Mouse (Mus musculus) stomach, postnatal 0 days (tissue): ENCODE data around the gene Fstl1.

Experiments
- CTCF ChIP-seq: IDR thresholded peaks from 2 replicates; pipeline ENCODE4 v1.5.1; 2016; ENCODE audit warnings: antibody characterized with exemption, low read depth, mild to moderate bottlenecking, moderate library complexity
- EP300 ChIP-seq: optimal IDR thresholded peaks from 2 replicates; pipeline ENCODE3; 2016; ENCODE audit warnings: antibody characterized with exemption

- TF ChIP-seq CTCF (no peak), EP300 (no peak)
Observed at GRCm38 (mm10) chr16:37796270-37796669, 19.6 kb downstream of the Fstl1 start.
